Mouse (Mus musculus): Measurements from ENCODE around the gene Pcx.

- TF ChIP-seq POLR2A (IDR thresholded peaks at IDR 0.05; ENCODE audit: control insufficient read depth, extremely low read depth, insufficient read depth, low read length, poor library complexity) (no peak), CTCF (IDR thresholded peaks at IDR 0.05; ENCODE audit: borderline replicate concordance, control insufficient read depth, extremely low read depth, insufficient read depth, low read length, poor library complexity) (no peak)
These were observed 25.3 kb upstream of the Pcx start for GRCm38 (mm10) chr19:4485006-4485405.

Data from thymus, adult 2 months (tissue).